Mouse (Mus musculus): ENCODE results near the gene Calr. TPM values are rescaled to one million over a fixed set of nuclear protein-coding genes. Genes with fewer than 3 reads are reported as not detected.

The Calr gene
- total RNA-seq, 2 experiments from 2014 or later: 1,060 to 4,756 TPM

- peak; percentile 99 for ATAC-seq (replicated peaks; ENCODE audit: poor library complexity)
Measured at GRCm38 (mm10) chr8:84823653-84824052, 23.1 kb downstream of the Calr start.

GRCm38 (mm10) chr8:84822723-84823122, 24.0 kb downstream of the Calr start, which contains the start of gene Dand5:
Gene Dand5 (minus strand): TSS chr8:84822823.
- ATAC-seq (replicated peaks; ENCODE audit: poor library complexity): no peak

- no peak for ATAC-seq (replicated peaks; ENCODE audit: poor library complexity)
Measured at GRCm38 (mm10) chr8:84816117-84816516, 30.6 kb downstream of the Calr start.

GRCm38 (mm10) chr8:84815547-84815946, 31.2 kb downstream of the Calr start:
- ATAC-seq (replicated peaks; ENCODE audit: poor library complexity): peak; percentile 86

- ATAC-seq (replicated peaks; ENCODE audit: poor library complexity): no peak
Measured at GRCm38 (mm10) chr8:84814555-84815441, 31.9 kb downstream of the Calr start.

GRCm38 (mm10) chr8:84814240-84814554, 32.5 kb downstream of the Calr start:
- ATAC-seq (replicated peaks; ENCODE audit: poor library complexity): no peak

GRCm38 (mm10) chr8:84813830-84814229, 32.9 kb downstream of the Calr start:
- ATAC-seq (replicated peaks; ENCODE audit: poor library complexity): no peak

- ATAC-seq (replicated peaks; ENCODE audit: poor library complexity): peak; percentile 70
Measured at GRCm38 (mm10) chr8:84813059-84813458, 33.7 kb downstream of the Calr start.

GRCm38 (mm10) chr8:84811303-84811702, 35.4 kb downstream of the Calr start:
- ATAC-seq (replicated peaks; ENCODE audit: poor library complexity): no peak

GRCm38 (mm10) chr8:84810896-84811295, 35.8 kb downstream of the Calr start:
- peak; percentile 77 for ATAC-seq (replicated peaks; ENCODE audit: poor library complexity)

GRCm38 (mm10) chr8:84809941-84810280, 36.8 kb downstream of the Calr start:
- no peak for ATAC-seq (replicated peaks; ENCODE audit: poor library complexity)

- no peak for ATAC-seq (replicated peaks; ENCODE audit: poor library complexity)
Measured at GRCm38 (mm10) chr8:84809109-84809940, 37.4 kb downstream of the Calr start.

- no peak for ATAC-seq (replicated peaks; ENCODE audit: poor library complexity)
Measured at GRCm38 (mm10) chr8:84806031-84806430, 40.7 kb downstream of the Calr start.

- ATAC-seq (replicated peaks; ENCODE audit: poor library complexity): peak; percentile 48
Measured at GRCm38 (mm10) chr8:84799999-84800831, 46.5 kb downstream of the Calr start, which contains the start of gene Nfix. Gene Nfix (minus strand): TSS chr8:84800344.

GRCm38 (mm10) chr8:84799136-84799931, 47.4 kb downstream of the Calr start:
- ATAC-seq (replicated peaks; ENCODE audit: poor library complexity): peak; percentile 59

- ATAC-seq (replicated peaks; ENCODE audit: poor library complexity): no peak
Measured at GRCm38 (mm10) chr8:84798446-84799135, 48.1 kb downstream of the Calr start.

GRCm38 (mm10) chr8:84797971-84798370, 48.8 kb downstream of the Calr start:
- no peak for ATAC-seq (replicated peaks; ENCODE audit: poor library complexity)

GRCm38 (mm10) chr8:84797256-84797797, 49.4 kb downstream of the Calr start:
- no peak for ATAC-seq (replicated peaks; ENCODE audit: poor library complexity)

GRCm38 (mm10) chr8:84794486-84794885, 52.2 kb downstream of the Calr start:
- ATAC-seq (replicated peaks; ENCODE audit: poor library complexity): no peak

Data from megakaryocyte progenitor cell, adult 5-6 weeks (primary cell).